Mouse (Mus musculus): ENCODE measurements around the gene Tgif2lx2.
"Not testable (repeated sequence)": the region's sequence is repeated elsewhere in the genome, so short reads cannot be mapped to it uniquely, and the experiment has no call there.

Gene Tgif2lx2

DNA sequence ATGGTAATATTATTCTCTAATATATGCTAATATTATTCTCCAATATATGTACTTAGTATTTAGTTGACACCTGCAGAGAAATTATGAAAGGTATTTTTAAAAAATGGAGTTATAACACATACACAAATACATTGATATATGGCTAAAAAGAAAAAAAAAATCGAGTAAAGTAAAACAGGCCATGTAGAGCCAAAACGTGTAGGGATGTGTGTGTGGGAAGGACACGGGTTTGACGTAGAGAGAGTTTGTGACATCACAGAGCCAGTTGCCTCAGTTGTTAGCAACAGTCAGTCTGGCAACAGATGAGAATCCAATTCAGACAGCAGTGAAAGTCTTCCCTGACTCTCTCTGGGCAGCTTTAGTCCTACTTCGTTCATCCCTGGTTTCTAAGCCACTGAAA, at the start of gene Tgif2lx2:
TSS of gene Tgif2lx2 (plus strand) at position 301 of the 400 bp plus-strand sequence.
- not testable (repeated sequence) for DNase-seq (ENCODE audit: low spot score in 2 of 2)
